Mouse (Mus musculus): ENCODE measurements at regions not wholly inside any gene's neighbourhood (a gene's known extent, or its start where the extent isn't known, plus 50 kb on each side); places are given as distances from the start of the nearest gene placed in this dataset.

DNA sequence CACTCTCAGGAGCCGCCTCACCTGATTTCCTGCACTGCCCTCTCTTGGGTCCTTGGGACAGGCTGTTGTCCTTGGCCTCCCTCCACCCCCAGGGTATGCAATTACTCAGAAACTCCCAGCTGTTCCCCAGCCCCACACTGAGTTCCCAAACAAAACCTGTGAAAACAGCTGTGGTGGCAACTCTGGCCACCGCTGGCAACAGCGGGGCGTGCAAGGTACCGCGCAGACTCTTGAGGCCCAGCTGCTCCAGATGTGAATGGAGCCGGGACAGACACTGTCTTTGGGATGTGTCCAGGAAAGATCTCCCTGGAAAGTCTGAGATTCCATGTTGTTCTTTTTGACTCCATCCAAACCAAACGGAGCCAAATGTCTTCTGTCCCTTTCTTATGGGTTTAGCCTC lies 211.0 kb upstream of the Osr1 start:
- ATAC-seq (ENCODE audit: low FRiP score, low read depth): no peak
- Histone ChIP-seq H3K27ac (no peak overlapping the region), H3K9me3 (no peaks in the 10 kb centered on the region), H3K36me3 (no peaks in the 10 kb centered on the region), H3K27me3 (replicated peaks) (no peaks in the 10 kb centered on the region), H3K4me1 (no peaks in the 10 kb centered on the region), H3K4me2 (replicated peaks) (no peak overlapping the region), H3K4me3 (no peak overlapping the region), H3K9ac (no peak overlapping the region)
- WGBS: 43% methylated on average over 8 of the region's 8 CpGs

GRCm38 (mm10) chr12:9365931-9366330 lies 204.0 kb upstream of the Osr1 start:
- Histone ChIP-seq H3K4me2 (replicated peaks) (no peak overlapping the region), H3K4me1 (no peaks in the 10 kb centered on the region), H3K9me3 (no peaks in the 10 kb centered on the region), H3K9ac (no peak overlapping the region), H3K4me3 (no peak overlapping the region), H3K36me3 (no peaks in the 10 kb centered on the region), H3K27me3 (replicated peaks) (no peaks in the 10 kb centered on the region), H3K27ac (no peak overlapping the region)
- ATAC-seq (ENCODE audit: low FRiP score, low read depth): no peak
- 56% methylated on average over 1 of the region's 1 CpGs for WGBS

- 79% methylated on average over 5 of the region's 5 CpGs for WGBS
- H3K4me1 ChIP-seq: no peaks in the 10 kb centered on the region
- no peak overlapping the region for H3K27ac ChIP-seq
- H3K36me3 ChIP-seq: no peaks in the 10 kb centered on the region
- H3K9me3 ChIP-seq: no peaks in the 10 kb centered on the region
- H3K4me3 ChIP-seq: no peak overlapping the region
- no peak for ATAC-seq (ENCODE audit: low FRiP score, low read depth)
- no peak overlapping the region for H3K9ac ChIP-seq
- H3K4me2 ChIP-seq (replicated peaks): no peak overlapping the region
- H3K27me3 ChIP-seq (replicated peaks): no peaks in the 10 kb centered on the region
These were observed 201.2 kb upstream of the Osr1 start for GRCm38 (mm10) chr12:9368682-9369081.

GRCm38 (mm10) chr12:9401956-9402355 lies 168.0 kb upstream of the Osr1 start:
- Histone ChIP-seq H3K27me3 (replicated peaks) (no peaks in the 10 kb centered on the region), H3K4me3 (no peak overlapping the region), H3K27ac (no peak overlapping the region), H3K4me1 (no peaks in the 10 kb centered on the region), H3K9me3 (no peaks in the 10 kb centered on the region), H3K9ac (no peak overlapping the region), H3K36me3 (no peaks in the 10 kb centered on the region), H3K4me2 (replicated peaks) (no peak overlapping the region)
- ATAC-seq (ENCODE audit: low FRiP score, low read depth): no peak
- WGBS: 86% methylated on average over 3 of the region's 3 CpGs

GRCm38 (mm10) chr12:9404981-9405380 lies 164.9 kb upstream of the Osr1 start:
- ATAC-seq (ENCODE audit: low FRiP score, low read depth): no peak
- Histone ChIP-seq H3K27ac (no peak overlapping the region), H3K4me2 (replicated peaks) (no peak overlapping the region), H3K9ac (no peak overlapping the region), H3K36me3 (no peaks in the 10 kb centered on the region), H3K27me3 (replicated peaks) (no peaks in the 10 kb centered on the region), H3K9me3 (no peaks in the 10 kb centered on the region), H3K4me1 (no peaks in the 10 kb centered on the region), H3K4me3 (no peak overlapping the region)
- 71% methylated on average over 7 of the region's 7 CpGs for WGBS

- Histone ChIP-seq H3K9me3 (no peaks in the 10 kb centered on the region), H3K36me3 (no peaks in the 10 kb centered on the region), H3K9ac (no peak overlapping the region), H3K4me3 (no peak overlapping the region), H3K4me2 (replicated peaks) (no peak overlapping the region), H3K27ac (no peak overlapping the region), H3K4me1 (no peaks in the 10 kb centered on the region), H3K27me3 (replicated peaks) (no peaks in the 10 kb centered on the region)
- ATAC-seq (ENCODE audit: low FRiP score, low read depth): no peak
- WGBS: 63% methylated on average over 3 of the region's 3 CpGs
These were observed 150.6 kb upstream of the Osr1 start for GRCm38 (mm10) chr12:9419311-9419710.

DNA sequence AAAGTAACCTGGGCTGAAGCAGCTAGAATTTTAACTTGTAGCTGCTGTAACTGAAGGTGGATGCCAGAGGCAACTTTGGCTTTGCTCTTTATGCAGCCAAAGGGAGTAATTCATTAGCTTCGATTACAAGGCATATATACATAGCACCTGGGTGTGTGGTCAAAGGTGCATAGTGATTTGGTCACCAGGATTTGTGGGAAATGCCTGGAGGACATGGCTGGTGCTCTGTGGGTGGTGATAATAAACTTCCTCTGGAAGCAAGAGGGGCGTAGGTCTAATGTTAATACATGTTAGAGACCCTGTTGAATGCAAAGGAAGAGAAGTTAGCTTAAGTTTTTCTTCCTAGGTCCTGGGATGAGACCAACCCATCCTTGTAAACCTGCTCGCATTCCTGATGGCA lies 139.3 kb upstream of the Osr1 start:
- ATAC-seq (ENCODE audit: low FRiP score, low read depth): no peak
- no peaks in the 10 kb centered on the region for H3K9me3 ChIP-seq

DNA sequence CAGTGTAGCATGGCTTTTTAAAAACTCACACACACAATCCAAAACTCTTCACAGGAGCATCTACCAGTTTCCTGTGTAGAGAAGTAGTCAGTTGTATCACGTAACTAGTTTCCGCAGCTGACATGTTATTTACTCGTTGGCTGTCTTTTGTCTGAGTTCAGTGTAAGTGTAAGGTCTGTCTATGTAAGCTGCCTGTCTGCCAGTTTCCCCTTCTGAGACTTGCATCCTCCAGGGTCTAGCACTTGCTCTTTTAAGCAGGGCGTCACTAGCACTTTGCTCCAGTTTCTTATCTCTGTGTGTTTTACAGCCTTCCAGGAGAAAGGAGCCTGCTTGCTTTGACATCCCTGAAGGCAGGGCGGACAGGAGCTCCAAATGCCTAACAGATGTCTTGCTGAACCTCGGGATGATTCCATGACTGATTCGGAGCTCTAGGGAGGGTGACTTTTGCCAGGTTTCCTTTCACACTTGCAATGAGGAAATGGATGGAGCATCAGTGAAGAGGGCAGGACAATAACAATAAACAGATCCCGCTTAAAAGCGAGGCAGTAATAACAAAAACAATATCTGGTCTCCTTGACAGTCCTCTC lies 131.2 kb upstream of the Osr1 start:
- ATAC-seq (ENCODE audit: low FRiP score, low read depth): no peak
- no peak overlapping the region for H3K4me3 ChIP-seq
- H3K4me1 ChIP-seq: no peaks in the 10 kb centered on the region
- H3K9ac ChIP-seq: no peak overlapping the region
- 59% methylated on average over 9 of the region's 9 CpGs for WGBS
- H3K9me3 ChIP-seq: no peaks in the 10 kb centered on the region
- no peak overlapping the region for H3K27ac ChIP-seq
- no peaks in the 10 kb centered on the region for H3K36me3 ChIP-seq
- H3K27me3 ChIP-seq (replicated peaks): no peaks in the 10 kb centered on the region
- no peak overlapping the region for H3K4me2 ChIP-seq (replicated peaks)

More for the DNA sequence above, 139.3 kb upstream of the Osr1 start:
- Histone ChIP-seq H3K36me3 (no peaks in the 10 kb centered on the region), H3K4me3 (no peak overlapping the region), H3K4me1 (no peaks in the 10 kb centered on the region), H3K27ac (no peak overlapping the region), H3K4me2 (replicated peaks) (no peak overlapping the region), H3K27me3 (replicated peaks) (no peaks in the 10 kb centered on the region), H3K9ac (no peak overlapping the region)
- WGBS: 78% methylated on average over 3 of the region's 3 CpGs

DNA sequence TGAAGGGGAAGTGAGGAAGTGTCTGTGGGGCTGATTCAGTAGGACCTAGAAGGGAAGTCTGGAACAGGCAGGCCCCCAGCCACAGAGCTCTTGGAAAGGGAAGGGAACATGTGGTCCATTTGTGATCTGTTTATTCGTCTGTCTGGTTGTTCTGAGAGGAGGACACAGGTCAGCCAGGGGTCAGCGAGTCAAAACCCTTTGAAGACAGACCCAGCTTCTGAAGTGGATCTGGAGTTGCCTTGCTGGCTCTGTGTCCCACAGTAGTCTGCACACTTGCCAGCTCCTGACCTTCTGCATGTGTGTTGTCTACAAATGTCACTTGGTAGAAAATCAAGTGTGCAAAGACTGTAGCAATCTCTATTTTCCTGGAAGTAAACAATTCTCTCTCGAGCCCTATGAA lies 119.3 kb upstream of the Osr1 start:
- Histone ChIP-seq H3K4me2 (replicated peaks) (no peak overlapping the region), H3K27me3 (replicated peaks) (no peaks in the 10 kb centered on the region), H3K4me1 (no peaks in the 10 kb centered on the region), H3K9me3 (no peaks in the 10 kb centered on the region), H3K36me3 (no peaks in the 10 kb centered on the region), H3K27ac (no peak overlapping the region), H3K4me3 (no peak overlapping the region), H3K9ac (no peak overlapping the region)
- 56% methylated on average over 3 of the region's 3 CpGs for WGBS
- ATAC-seq (ENCODE audit: low FRiP score, low read depth): no peak

GRCm38 (mm10) chr12:9460193-9460592 lies 109.7 kb upstream of the Osr1 start:
- Histone ChIP-seq H3K36me3 (no peaks in the 10 kb centered on the region), H3K4me2 (replicated peaks) (no peak overlapping the region), H3K27me3 (replicated peaks) (no peaks in the 10 kb centered on the region), H3K9me3 (no peaks in the 10 kb centered on the region), H3K9ac (no peak overlapping the region), H3K27ac (no peak overlapping the region), H3K4me1 (no peaks in the 10 kb centered on the region), H3K4me3 (no peak overlapping the region)
- no peak for ATAC-seq (ENCODE audit: low FRiP score, low read depth)
- 86% methylated on average over 3 of the region's 3 CpGs for WGBS

DNA sequence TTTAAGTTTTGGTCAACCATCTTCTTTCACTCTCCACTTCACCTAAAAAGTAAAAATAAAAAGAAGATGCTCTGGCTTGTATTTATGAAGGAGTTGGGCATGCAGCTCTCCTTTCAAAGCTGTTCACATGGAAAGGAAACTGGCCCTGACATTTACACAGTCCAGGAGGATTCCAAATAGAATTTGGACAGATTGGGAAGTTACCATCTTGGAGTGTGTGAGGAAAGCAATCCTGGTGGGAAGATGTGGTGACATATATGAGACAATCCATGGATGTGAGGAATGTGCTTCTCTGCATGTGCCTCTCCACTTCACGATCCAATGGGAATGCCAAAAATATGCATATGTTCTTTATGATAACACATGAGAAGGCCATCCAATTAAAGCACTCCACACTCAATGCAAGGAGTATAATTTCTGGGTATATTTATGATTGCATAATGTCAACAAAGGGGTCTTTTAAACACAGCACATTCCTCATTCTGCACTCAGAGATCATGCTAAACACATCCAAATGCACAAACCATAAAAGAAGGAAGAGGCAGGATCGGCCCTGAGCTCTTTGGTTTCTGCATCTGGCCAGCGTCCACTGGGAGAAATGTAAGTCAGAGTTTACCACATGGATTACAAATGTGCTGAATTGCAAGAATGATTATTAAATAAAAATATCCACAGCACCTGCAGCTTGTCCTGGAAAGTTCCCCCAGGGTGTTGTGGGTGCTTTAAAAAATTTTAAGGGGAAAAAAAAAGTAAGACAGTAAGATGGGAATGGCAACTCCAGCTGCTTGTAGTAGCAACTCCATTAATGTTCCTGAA lies 100.1 kb upstream of the Osr1 start:
- 76% methylated on average over 3 of the region's 3 CpGs for WGBS
- no peaks in the 10 kb centered on the region for H3K4me1 ChIP-seq
- H3K9ac ChIP-seq: no peak overlapping the region
- H3K4me2 ChIP-seq (replicated peaks): no peak overlapping the region
- H3K4me3 ChIP-seq: no peak overlapping the region
- H3K27me3 ChIP-seq (replicated peaks): no peaks in the 10 kb centered on the region
- H3K36me3 ChIP-seq: no peaks in the 10 kb centered on the region
- ATAC-seq (ENCODE audit: low FRiP score, low read depth): no peak
- H3K27ac ChIP-seq: no peak overlapping the region
- H3K9me3 ChIP-seq: no peaks in the 10 kb centered on the region

- Histone ChIP-seq H3K4me3 (no peak overlapping the region), H3K9ac (no peak overlapping the region), H3K36me3 (no peaks in the 10 kb centered on the region), H3K27ac (no peak overlapping the region), H3K27me3 (replicated peaks) (no peaks in the 10 kb centered on the region), H3K9me3 (no peaks in the 10 kb centered on the region), H3K4me2 (replicated peaks) (no peak overlapping the region), H3K4me1 (no peaks in the 10 kb centered on the region)
- ATAC-seq (ENCODE audit: low FRiP score, low read depth): no peak
- WGBS: 81% methylated on average over 2 of the region's 2 CpGs
These were observed 94.1 kb upstream of the Osr1 start for GRCm38 (mm10) chr12:9475836-9476235.

- no peaks in the 10 kb centered on the region for H3K9me3 ChIP-seq
- no peaks in the 10 kb centered on the region for H3K36me3 ChIP-seq
- no peak overlapping the region for H3K9ac ChIP-seq
- H3K4me3 ChIP-seq: no peak overlapping the region
- no peak overlapping the region for H3K4me2 ChIP-seq (replicated peaks)
- H3K27me3 ChIP-seq (replicated peaks): no peaks in the 10 kb centered on the region
- 63% methylated on average over 1 of the region's 1 CpGs for WGBS
- no peaks in the 10 kb centered on the region for H3K4me1 ChIP-seq
- no peak overlapping the region for H3K27ac ChIP-seq
- ATAC-seq (ENCODE audit: low FRiP score, low read depth): no peak
These were observed 91.7 kb upstream of the Osr1 start for GRCm38 (mm10) chr12:9478201-9478600.

Measured in neural tube, embryonic 12.5 days (tissue).